Mouse (Mus musculus) hindbrain, embryonic 10.5 days (tissue): ENCODE measurements at regions not wholly inside any gene's neighbourhood (a gene's known extent, or its start where the extent isn't known, plus 50 kb on each side); places are given as distances from the start of the nearest gene placed in this dataset.

Source experiments
- DNase-seq: peaks from one replicate; pipeline ENCODE4 v3.0.0-alpha.2; 2017; ENCODE audit warnings: low spot score
- H3K27ac ChIP-seq: fragments of 300-500 bp; sonication (generic); 2 replicates; pipeline ENCODE4 v1.5.1; 2016; ENCODE audit warnings: mild to moderate bottlenecking, moderate library complexity
- H3K27me3 ChIP-seq: fragments of 300-500 bp; sonication (generic); 2 replicates; pipeline ENCODE4 v1.6.1; 2016; ENCODE audit warnings: mild to moderate bottlenecking; ENCODE audit not compliant: poor library complexity, insufficient read depth, severe bottlenecking
- H3K36me3 ChIP-seq: fragments of 300-500 bp; sonication (generic); 2 replicates; pipeline ENCODE4 v1.6.1; 2016; ENCODE audit warnings: mild to moderate bottlenecking, moderate library complexity
- H3K4me1 ChIP-seq: fragments of 300-500 bp; sonication (generic); replicated peaks from 2 replicates; pipeline ENCODE4 v1.6.1; 2016; ENCODE audit warnings: mild to moderate bottlenecking
- H3K4me3 ChIP-seq: fragments of 300-500 bp; sonication (generic); 2 replicates; pipeline ENCODE4 v1.5.1; 2016; ENCODE audit warnings: mild to moderate bottlenecking, moderate library complexity
- H3K9me3 ChIP-seq: fragments of 300-500 bp; sonication (generic); 2 replicates; pipeline ENCODE4 v1.6.1; 2016; ENCODE audit warnings: mild to moderate bottlenecking, moderate library complexity
- whole genome bisulfite sequencing: fragments of 180-500 bp; shearing (Covaris S2); methylation state at CpG from one replicate; pipeline ENCODE4 v1.1.7; 2016; 5-methylcytosine and 5-hydroxymethylcytosine counted together

DNA sequence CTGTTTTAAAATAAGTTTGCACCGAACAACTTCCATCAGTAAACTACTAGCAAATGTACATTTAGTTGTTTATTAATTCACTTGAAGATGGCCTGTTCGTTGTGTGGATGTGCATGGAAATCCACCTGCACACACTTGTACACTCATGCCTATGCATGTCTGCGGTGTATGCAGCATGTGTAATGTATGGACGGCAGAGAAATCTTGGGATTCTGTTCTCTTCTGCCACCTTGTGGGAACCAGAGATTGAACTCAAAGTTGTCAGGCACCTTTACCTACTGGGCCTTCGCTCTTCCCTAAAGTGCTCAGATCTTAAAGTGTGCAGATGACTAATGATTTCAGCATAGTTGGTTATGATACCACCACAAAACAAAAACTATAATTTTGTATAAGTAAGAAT, 137.4 kb downstream of the Kitl start:
- no peaks in the 10 kb centered on the region for H3K36me3 ChIP-seq
- no peak overlapping the region for H3K4me3 ChIP-seq
- no peaks in the 10 kb centered on the region for H3K9me3 ChIP-seq
- DNase-seq: no peak
- no peak overlapping the region for H3K27ac ChIP-seq
- H3K4me1 ChIP-seq: no peaks in the 10 kb centered on the region
- no peaks in the 10 kb centered on the region for H3K27me3 ChIP-seq
- 62% methylated on average over 5 of the region's 5 CpGs for WGBS

- 86% methylated on average over 3 of the region's 3 CpGs for WGBS
- Histone ChIP-seq H3K4me3 (no peak overlapping the region), H3K4me1 (no peaks in the 10 kb centered on the region), H3K9me3 (no peaks in the 10 kb centered on the region), H3K36me3 (no peaks in the 10 kb centered on the region), H3K27me3 (no peaks in the 10 kb centered on the region), H3K27ac (no peak overlapping the region)
- no peak for DNase-seq
Observed at GRCm38 (mm10) chr10:100153311-100153710, 137.9 kb downstream of the Kitl start.

GRCm38 (mm10) chr10:100155566-100155965, 140.1 kb downstream of the Kitl start:
- 83% methylated on average over 2 of the region's 2 CpGs for WGBS
- Histone ChIP-seq H3K9me3 (no peaks in the 10 kb centered on the region), H3K27ac (no peak overlapping the region), H3K4me3 (no peak overlapping the region), H3K4me1 (no peaks in the 10 kb centered on the region), H3K36me3 (no peaks in the 10 kb centered on the region), H3K27me3 (no peaks in the 10 kb centered on the region)
- DNase-seq: no peak

DNA sequence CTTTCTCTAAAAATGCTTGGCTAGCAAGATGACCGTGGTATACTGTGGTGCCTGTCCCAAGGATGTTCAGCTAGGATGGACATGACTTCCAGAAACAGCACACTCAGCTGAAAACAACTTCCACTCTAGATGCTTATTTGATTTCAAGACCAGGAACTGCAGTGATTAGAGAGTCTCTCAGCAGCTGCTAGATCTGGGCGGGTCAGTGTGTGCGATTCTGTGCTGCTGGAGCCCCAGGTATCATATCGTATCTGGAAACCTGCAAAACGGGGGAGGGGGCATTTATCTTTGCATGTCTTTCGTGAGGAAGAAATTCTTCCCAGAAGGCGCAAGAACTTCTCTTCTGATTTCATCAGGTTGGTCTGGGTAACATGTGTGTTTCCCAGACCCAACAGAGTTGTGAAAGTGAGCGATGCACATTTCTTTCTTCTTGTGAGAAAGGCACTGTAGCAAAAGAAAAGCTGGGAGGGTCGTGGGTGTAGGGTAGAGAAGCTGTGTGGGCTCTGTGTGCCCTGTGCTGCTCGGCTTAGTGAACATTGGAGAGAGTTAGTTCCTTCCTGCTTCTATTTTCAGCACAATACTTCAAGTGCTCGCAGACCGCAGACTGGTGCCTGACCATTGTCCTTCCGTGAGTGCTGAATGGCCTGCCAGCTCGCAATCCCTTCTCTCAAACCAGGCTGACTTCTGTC, 144.6 kb downstream of the Kitl start:
- no peaks in the 10 kb centered on the region for H3K9me3 ChIP-seq
- H3K27me3 ChIP-seq: no peaks in the 10 kb centered on the region
- H3K4me1 ChIP-seq: no peaks in the 10 kb centered on the region
- no peak overlapping the region for H3K27ac ChIP-seq
- DNase-seq: no peak
- no peak overlapping the region for H3K4me3 ChIP-seq
- no peaks in the 10 kb centered on the region for H3K36me3 ChIP-seq
- 81% methylated on average over 14 of the region's 14 CpGs for whole genome bisulfite sequencing

DNA sequence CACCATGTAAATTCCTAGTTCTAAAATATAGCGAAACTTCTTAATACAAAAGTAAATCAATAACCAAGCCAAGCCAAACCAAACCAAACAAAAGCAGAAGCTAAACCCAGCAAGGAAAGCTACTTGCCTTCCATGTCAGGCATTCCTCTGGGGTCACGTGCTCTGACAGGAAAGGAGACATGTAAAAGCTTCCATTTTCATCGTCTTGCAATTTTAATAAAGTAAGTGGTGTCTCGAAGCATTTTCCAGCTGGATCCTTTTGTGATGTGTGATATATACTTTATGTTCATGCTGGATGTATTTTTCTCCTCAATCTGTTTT, 145.1 kb downstream of the Kitl start:
- H3K27ac ChIP-seq: no peak overlapping the region
- no peak overlapping the region for H3K4me3 ChIP-seq
- 82% methylated on average over 4 of the region's 4 CpGs for WGBS
- no peak for DNase-seq
- H3K27me3 ChIP-seq: no peaks in the 10 kb centered on the region
- H3K36me3 ChIP-seq: no peaks in the 10 kb centered on the region
- no peaks in the 10 kb centered on the region for H3K9me3 ChIP-seq
- H3K4me1 ChIP-seq: no peaks in the 10 kb centered on the region

GRCm38 (mm10) chr10:100161117-100161516, 145.7 kb downstream of the Kitl start:
- WGBS: 85% methylated on average over 3 of the region's 3 CpGs

GRCm38 (mm10) chr10:100164526-100164925, 149.1 kb downstream of the Kitl start:
- no peaks in the 10 kb centered on the region for H3K9me3 ChIP-seq
- no peak for DNase-seq
- WGBS: 41% methylated on average over 1 of the region's 1 CpGs

More at GRCm38 (mm10) chr10:100161117-100161516, 145.7 kb downstream of the Kitl start:
- no peaks in the 10 kb centered on the region for H3K9me3 ChIP-seq
- no peak for DNase-seq
- no peaks in the 10 kb centered on the region for H3K4me1 ChIP-seq
- H3K36me3 ChIP-seq: no peaks in the 10 kb centered on the region
- no peak overlapping the region for H3K27ac ChIP-seq
- no peak overlapping the region for H3K4me3 ChIP-seq
- no peaks in the 10 kb centered on the region for H3K27me3 ChIP-seq

GRCm38 (mm10) chr10:100170836-100171235, 155.4 kb downstream of the Kitl start:
- no peak for DNase-seq
- H3K4me3 ChIP-seq: no peak overlapping the region
- no peaks in the 10 kb centered on the region for H3K4me1 ChIP-seq

More at GRCm38 (mm10) chr10:100164526-100164925, 149.1 kb downstream of the Kitl start:
- no peak overlapping the region for H3K4me3 ChIP-seq
- no peaks in the 10 kb centered on the region for H3K27me3 ChIP-seq
- H3K27ac ChIP-seq: no peak overlapping the region
- H3K4me1 ChIP-seq: no peaks in the 10 kb centered on the region
- H3K36me3 ChIP-seq: no peaks in the 10 kb centered on the region

DNA sequence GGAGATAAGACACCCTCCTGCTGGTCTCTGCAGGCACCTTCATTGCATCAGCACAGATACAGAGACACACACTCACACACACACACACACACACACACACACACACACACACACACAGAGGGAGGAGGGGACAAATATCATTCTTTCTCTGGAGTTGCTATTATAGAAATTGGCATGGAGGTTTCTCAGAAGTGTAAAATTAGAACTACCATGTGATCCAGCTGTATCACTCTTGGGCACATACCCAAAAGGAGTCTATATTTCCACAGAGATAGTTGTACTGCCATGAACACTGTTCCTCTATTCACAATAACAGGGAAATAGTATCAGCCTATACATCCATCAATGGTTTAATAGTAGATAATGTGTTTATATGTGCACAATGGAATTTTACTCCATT, 137.8 kb upstream of the Gm4301 start:
- H3K27me3 ChIP-seq: no peaks in the 10 kb centered on the region
- DNase-seq: no peak

More at GRCm38 (mm10) chr10:100170836-100171235, 155.4 kb downstream of the Kitl start:
- Histone ChIP-seq H3K36me3 (no peaks in the 10 kb centered on the region), H3K27me3 (no peaks in the 10 kb centered on the region), H3K27ac (no peak overlapping the region), H3K9me3 (no peaks in the 10 kb centered on the region)

DNA sequence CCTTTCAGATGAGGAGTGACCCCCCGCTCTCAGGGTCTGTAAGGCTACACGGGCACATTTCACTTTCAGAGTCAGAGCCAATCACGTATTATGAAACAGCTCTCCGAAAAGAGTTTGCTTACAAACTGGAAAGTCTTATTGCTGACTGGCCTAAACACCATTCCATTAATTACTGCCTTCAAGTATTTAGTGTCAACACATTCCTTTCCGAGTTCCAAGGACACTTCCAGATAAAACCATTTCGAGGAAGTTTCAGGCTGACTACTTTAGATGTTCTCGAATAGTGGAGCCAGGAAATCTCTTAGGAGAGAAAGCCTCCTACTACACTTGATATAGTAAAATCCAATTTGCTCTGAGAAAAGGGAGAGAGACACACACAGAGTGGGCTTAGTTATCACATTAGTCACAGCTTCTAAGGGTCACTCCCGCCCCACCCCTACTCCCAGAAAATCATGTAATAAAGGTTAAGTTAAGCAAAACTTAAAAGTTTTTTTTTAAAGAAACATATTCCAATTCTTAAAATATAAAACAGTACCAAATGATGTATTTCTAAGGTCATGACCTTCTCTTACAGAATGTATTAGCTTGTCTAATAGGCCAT, 136.3 kb upstream of the Gm4301 start:
- H3K4me1 ChIP-seq: peaks cover 9% of the 10 kb centered on the region
- H3K4me3 ChIP-seq: no peak overlapping the region
- H3K27me3 ChIP-seq: no peaks in the 10 kb centered on the region
- no peaks in the 10 kb centered on the region for H3K36me3 ChIP-seq
- no peak for DNase-seq
- no peaks in the 10 kb centered on the region for H3K9me3 ChIP-seq
- H3K27ac ChIP-seq: no peak overlapping the region
- WGBS: 49% methylated on average over 8 of the region's 8 CpGs

More for the DNA sequence above, 137.8 kb upstream of the Gm4301 start:
- Histone ChIP-seq H3K4me3 (no peak overlapping the region), H3K27ac (no peak overlapping the region), H3K36me3 (no peaks in the 10 kb centered on the region), H3K4me1 (peaks cover 9% of the 10 kb centered on the region), H3K9me3 (no peaks in the 10 kb centered on the region)

DNA sequence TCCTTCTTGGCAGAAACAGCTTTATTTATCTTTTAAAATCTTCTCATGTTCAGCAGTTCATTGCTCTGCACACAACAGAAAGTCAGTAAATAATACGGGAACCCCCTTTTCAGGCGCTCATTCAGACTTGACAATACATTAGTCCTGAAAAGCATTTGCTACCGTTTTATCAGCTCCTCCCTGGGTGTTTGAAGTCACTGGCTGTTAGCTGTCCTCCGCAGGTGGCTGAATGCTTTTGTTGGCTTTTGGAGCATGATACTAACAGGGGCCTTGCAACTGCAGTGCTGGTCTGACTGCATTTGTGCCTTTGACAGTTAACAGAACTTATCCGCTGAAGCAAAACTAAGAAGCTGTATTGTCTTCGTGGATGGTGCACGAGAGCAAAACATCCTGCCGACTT, 135.0 kb upstream of the Gm4301 start:
- peak; percentile 41 for DNase-seq

DNA sequence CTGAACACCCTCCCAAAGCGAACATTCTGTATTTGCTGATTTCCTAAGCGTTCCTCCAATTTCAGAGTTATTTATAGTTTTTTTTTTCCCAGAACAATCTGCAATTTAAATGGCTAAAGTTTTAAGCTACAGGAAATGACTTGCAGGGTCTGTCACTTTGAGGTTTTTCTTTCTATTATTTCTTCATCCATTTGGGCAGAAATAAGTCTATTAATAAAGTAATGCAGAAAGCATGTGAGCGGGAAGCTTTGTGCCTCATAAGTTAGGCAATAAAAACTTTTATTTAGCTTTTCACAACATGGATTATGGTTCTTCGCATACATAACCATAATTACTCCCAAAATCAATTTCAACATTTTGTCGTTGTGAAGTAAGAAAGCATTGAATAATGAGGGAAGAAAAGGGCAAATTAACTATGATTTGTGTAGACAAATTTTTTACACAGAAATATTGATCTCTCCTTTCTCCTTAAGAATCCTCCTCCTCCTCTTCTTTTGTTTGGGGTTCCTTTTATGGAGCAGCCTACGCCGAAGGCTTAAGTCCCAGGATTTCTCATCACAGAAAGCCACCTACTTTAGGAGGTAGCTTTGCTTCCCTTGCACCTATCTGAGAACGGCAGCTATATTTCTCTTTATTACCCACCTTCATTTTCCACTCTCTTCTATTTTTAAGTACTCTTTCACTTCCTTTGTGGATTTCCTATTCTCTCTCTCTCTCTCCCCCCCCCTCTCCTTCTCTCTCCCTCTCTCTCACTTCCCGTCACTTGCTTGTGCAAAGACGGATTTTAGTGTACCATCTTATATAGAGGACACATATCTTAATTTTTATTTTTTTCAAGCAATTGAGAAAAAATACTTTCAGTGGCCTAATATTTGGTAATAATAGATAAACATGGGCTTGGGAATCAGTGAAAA, 128.6 kb upstream of the Gm4301 start:
- no peak overlapping the region for H3K4me3 ChIP-seq
- H3K4me1 ChIP-seq: no peaks in the 10 kb centered on the region
- no peaks in the 10 kb centered on the region for H3K27me3 ChIP-seq
- H3K9me3 ChIP-seq: no peaks in the 10 kb centered on the region
- no peaks in the 10 kb centered on the region for H3K36me3 ChIP-seq
- no peak overlapping the region for H3K27ac ChIP-seq
- 90% methylated on average over 10 of the region's 10 CpGs for WGBS
- DNase-seq: no peak

More for the DNA sequence above, 135.0 kb upstream of the Gm4301 start:
- Histone ChIP-seq H3K4me1 (peaks cover 9% of the 10 kb centered on the region), H3K9me3 (no peaks in the 10 kb centered on the region), H3K4me3 (no peak overlapping the region), H3K36me3 (no peaks in the 10 kb centered on the region), H3K27me3 (no peaks in the 10 kb centered on the region), H3K27ac (no peak overlapping the region)
- WGBS: 11% methylated on average over 8 of the region's 8 CpGs

- no peaks in the 10 kb centered on the region for H3K27me3 ChIP-seq
- no peak overlapping the region for H3K27ac ChIP-seq
- no peak overlapping the region for H3K4me3 ChIP-seq
- WGBS: 90% methylated on average over 7 of the region's 7 CpGs
- H3K9me3 ChIP-seq: no peaks in the 10 kb centered on the region
- DNase-seq: no peak
- no peaks in the 10 kb centered on the region for H3K4me1 ChIP-seq
- H3K36me3 ChIP-seq: no peaks in the 10 kb centered on the region
Observed at GRCm38 (mm10) chr10:100210684-100211083, 124.8 kb upstream of the Gm4301 start.
